Mouse (Mus musculus): Measurements from ENCODE around the gene Svep1.

- no peak; the same call in 1 of the 2 replicates for TF ChIP-seq CTCF (IDR thresholded peaks at IDR 0.05; ENCODE audit: low read depth)
- TF ChIP-seq EP300 (IDR thresholded peaks at IDR 0.05; ENCODE audit: low read depth), result no peak
Measured at GRCm38 (mm10) chr4:58085340-58085739, 121.3 kb downstream of the Svep1 start.
